Mouse (Mus musculus): ENCODE measurements around the gene Scn4a.
A peak's percentile ranks its signal among the peaks of the same experiment; 100 is the strongest.

Scn4a gene

GRCm38 (mm10) chr11:106271794-106272643 lies 81.1 kb downstream of the Scn4a start:
- peak; percentile 40 for DNase-seq (ENCODE audit: low read depth)

GRCm38 (mm10) chr11:106271131-106271793 lies 81.8 kb downstream of the Scn4a start:
- peak; percentile 41 for DNase-seq (ENCODE audit: low read depth)

GRCm38 (mm10) chr11:106269060-106269431 lies 84.0 kb downstream of the Scn4a start:
- DNase-seq (ENCODE audit: low read depth) = peak; percentile 53

Measured in 416B (cell line).